Mouse (Mus musculus) B cell, adult (primary cell): ENCODE measurements around the gene Snx12. TPM values are rescaled to one million over a fixed set of nuclear protein-coding genes. Genes with fewer than 3 reads are reported as not detected.

ENCODE experiments used
- total RNA-seq: library from RNA; stranded (reverse); gene quantifications from 4 replicates; pipeline ENCODE4 v1.2.4, GENCODE M21; 2023; ENCODE audit not compliant: inconsistent age

The Snx12 gene
- 37.2 to 52.2 TPM (median 44.4 TPM) in 4 replicates for total RNA-seq

DNA sequence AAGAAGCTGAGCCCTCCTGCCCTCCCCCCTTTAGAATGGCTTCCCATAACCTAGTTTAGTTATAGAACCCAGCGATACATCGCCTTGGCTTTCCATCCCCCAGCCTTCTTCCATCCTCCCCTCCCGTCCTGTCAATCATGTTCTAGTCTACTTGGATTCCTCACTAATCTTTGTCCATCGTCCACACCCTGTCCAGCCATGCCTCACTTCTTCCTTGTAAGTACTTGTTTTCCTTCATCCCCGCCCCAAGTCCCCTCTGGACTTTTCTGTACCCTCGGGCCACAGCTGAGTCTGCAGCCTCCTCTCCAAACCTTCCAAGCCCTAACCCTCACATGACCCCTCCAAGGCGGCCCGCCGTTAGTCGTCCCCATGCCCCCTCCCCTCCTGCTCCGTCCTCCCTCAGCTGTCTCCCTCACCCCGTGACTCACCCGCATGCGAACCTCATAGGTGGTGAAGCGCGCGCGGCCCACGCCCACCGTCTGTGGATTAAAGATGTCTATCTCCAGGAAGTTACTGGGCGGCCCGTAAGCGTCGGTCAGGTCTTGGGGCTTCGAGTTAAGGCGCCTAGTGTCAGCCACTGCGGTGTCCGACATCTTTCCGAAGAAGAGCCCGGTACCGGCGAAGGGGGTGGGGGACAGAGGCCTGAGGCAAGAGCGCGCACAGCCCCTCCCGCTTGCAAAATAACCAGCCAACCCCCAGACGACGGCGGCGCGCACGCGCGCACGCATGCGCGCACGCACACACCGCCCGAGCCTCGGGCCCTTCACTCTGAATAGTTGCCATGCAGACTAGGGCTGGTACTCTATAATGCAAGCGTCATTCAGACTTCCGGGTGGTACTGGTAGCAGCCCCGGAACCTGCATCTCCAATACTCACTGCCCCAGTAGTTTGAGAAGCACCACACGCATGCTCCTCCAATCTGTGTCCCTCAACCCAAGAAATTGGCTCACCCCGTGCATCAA, at the start of gene Snx12:
Gene Snx12 (minus strand): TSS at position 730 of the 962 bp plus-strand sequence.

DNA sequence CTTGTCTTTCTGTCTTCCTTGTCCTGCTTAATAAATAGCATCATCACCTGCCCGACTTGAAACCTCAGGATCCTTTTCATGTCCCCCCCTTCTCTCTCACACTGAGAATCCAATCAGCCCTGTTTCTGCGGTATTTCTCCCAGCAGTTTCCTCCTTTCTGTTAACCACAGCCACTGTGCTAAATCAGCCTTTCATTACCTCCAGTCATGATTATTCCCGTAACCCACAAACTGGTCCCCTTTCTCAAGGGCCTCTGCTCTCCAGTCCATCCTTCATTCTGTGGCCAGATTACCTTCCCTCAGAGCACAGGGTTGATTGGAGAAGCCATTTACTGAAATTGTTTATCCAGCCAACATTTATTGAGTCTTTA, 46.4 kb upstream of the Snx12 start, which contains the start of gene Gm20489:
Gene Gm20489 (minus strand): TSS at position 269 of the 370 bp plus-strand sequence.

DNA sequence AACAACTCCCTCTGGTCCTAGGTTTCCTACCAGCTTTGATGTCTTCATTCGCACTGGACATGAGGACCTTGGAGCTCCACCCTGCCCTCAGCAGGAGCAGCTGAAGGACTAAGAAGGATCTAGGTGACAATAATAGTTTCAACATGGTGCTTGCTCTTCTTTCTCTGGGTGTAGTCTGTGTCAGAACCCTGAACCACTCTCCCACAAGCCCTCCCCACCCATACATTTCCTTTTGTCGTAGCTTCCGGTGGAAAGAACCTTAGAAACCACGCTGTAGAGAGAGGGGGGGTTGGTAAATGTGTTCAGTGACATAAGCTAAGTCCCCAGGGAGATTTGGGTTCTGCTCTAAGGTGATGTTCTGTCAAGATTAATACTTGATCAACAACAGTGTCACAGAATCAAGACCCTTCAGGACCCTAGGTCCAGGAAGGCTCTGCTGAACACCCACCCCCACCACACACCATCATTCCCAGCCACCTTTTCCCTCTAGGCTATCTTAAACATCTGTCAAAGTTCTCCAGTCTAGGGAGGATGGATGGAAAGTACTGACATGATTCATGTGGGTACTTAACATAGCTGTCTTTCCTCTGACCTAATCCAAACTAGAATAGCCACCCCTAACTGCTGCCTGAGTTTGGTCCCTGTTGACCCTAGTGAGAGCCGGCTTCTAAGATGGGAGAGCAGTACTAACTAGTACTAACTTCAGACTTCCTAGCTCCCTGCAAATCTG, 45.8 kb upstream of the Snx12 start, which contains the start of gene Il2rg:
Gene Il2rg (minus strand): TSS at position 231 of the 730 bp plus-strand sequence.

GRCm38 (mm10) chrX:101263892-101264291, 41.5 kb upstream of the Snx12 start, which contains the start of gene Gm614:
Gene Gm614, minus strand, starts transcription at chrX:101263992.

DNA sequence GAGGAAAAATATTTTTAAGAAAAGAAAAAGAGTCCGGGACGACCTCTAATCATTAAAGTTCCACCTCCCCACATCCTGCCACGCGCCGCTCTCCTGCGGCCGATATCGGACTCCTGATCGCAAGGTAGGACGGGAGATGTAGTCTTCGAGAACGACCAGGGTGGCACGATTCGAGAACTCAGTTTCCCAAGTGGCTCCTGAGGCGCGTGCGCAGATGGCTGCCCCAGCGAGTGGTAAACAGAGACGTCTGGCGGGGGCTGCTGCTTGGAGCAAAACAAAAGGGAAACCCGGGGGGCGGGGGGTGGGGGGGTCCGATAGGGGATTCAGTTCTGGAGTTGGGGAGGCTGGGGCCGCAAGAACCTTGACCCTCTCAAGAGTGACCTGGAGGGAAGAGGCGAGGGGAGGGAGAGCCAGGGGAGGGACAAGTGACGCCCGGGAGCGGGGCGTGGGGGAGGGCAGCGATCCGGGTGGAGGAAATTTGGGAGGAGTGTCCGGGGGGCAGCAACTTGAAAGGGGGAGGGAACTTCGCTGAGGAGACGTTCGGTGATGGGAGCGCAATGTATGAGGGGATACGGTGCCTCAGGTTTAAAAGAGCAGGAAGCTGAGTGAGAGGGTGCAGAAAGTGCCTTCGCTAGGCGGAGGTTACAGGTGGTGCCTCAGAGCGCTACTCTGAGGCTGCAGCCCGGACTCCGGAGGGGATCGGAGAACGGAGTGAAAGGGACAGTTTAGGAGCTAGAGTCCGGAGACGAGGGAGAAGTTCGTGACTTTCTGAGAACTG, 31.8 kb upstream of the Snx12 start, which contains the start of gene Foxo4:
Gene Foxo4 (plus strand): TSS at position 577 of the 778 bp plus-strand sequence.

GRCm38 (mm10) chrX:101085920-101086319, 136.4 kb downstream of the Snx12 start, which contains the start of gene Slc7a3:
Gene Slc7a3, minus strand, starts transcription at chrX:101086020.

DNA sequence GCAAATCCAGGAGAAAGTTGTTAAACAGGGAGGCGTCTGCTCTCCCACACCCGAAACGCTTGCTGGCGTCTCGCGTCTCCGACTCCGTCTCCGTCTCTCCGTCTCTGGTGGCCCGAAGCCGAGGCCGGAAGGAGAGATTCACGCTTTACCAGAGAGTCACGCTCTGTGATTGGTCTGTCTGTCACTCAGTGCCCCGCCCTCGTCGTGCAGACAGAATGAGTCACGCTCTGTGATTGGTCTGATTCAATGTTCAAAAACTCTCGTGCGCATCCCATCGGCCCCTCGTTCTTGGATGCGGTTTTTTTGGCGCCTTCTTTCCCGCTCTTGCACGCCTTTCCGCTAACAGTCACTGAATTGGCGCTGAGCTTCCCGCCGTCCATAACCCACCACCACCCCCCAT, 162.8 kb downstream of the Snx12 start, which contains the start of gene Tex11:
Gene Tex11 (minus strand): TSS at position 127 of the 400 bp plus-strand sequence.

Other genes starting within 250 kb of the Snx12 start
- not detected in 4 replicates for gene Tex11, start 162.9 kb downstream of the Snx12 start, total RNA-seq
- gene Slc7a3, start 136.5 kb downstream of the Snx12 start, total RNA-seq = 0.19 to 0.72 TPM (median 0.51 TPM) in 3 of 4 replicates, not detected in the other
- 32.6 to 38.5 TPM (median 36.8 TPM) in 4 replicates for gene Foxo4, start 32.0 kb upstream of the Snx12 start, total RNA-seq
- gene Gm614, start 41.4 kb upstream of the Snx12 start, total RNA-seq = 39.4 to 62.3 TPM (median 56.6 TPM) in 4 replicates
- 552 to 577 TPM (median 561 TPM) in 4 replicates for gene Il2rg, start 45.7 kb upstream of the Snx12 start, total RNA-seq
- gene Gm20489, start 46.5 kb upstream of the Snx12 start, total RNA-seq = not detected in 4 replicates
- 153 to 180 TPM (median 164 TPM) in 4 replicates for gene Med12, start 51.5 kb upstream of the Snx12 start, total RNA-seq
- gene Nlgn3, start 76.6 kb upstream of the Snx12 start, total RNA-seq = 0.15 to 0.80 TPM (median 0.38 TPM) in 4 replicates
- not detected in 4 replicates for gene Gjb1, start 153.8 kb upstream of the Snx12 start, total RNA-seq
- 34.0 to 38.6 TPM (median 36.4 TPM) in 4 replicates for gene Zmym3, start 198.3 kb upstream of the Snx12 start, total RNA-seq
- 196 to 212 TPM (median 205 TPM) in 4 replicates for gene Nono, start 206.8 kb upstream of the Snx12 start, total RNA-seq
- 0.75 to 2.2 TPM (median 1.6 TPM) in 4 replicates for gene Itgb1bp2, start 226.5 kb upstream of the Snx12 start, total RNA-seq